Mouse (Mus musculus) midbrain, embryonic 11.5 days (tissue): ENCODE data around the gene Zfp618. TPM values are rescaled to one million over a fixed set of nuclear protein-coding genes. Genes with fewer than 3 reads are reported as not detected.

ENCODE experiments used
- ATAC-seq: fragments of 200-750 bp; cut with Nextera tagmentation; 2 replicates; pipeline ENCODE4 v1.8.0; 2017; ENCODE audit warnings: moderate TSS enrichment, moderate library complexity; ENCODE audit not compliant: low FRiP score
- DNase-seq: peaks from one replicate; pipeline ENCODE4 v3.0.0; 2015; ENCODE audit warnings: low spot score; ENCODE audit errors: missing footprints
- H3K27ac ChIP-seq: fragments of 300-500 bp; sonication (generic); 2 replicates; pipeline ENCODE4 v1.5.1; 2014; ENCODE audit warnings: low read depth, low read length
- H3K27me3 ChIP-seq: fragments of 300-500 bp; sonication (generic); 2 replicates; pipeline ENCODE4 v1.6.1; 2014; ENCODE audit warnings: mild to moderate bottlenecking, low read length, moderate library complexity, mixed read lengths; ENCODE audit not compliant: control insufficient read depth, insufficient read depth
- H3K36me3 ChIP-seq: fragments of 300-500 bp; sonication (generic); 2 replicates; pipeline ENCODE4 v1.6.1; 2014; ENCODE audit warnings: mild to moderate bottlenecking, low read length, moderate library complexity, mixed read lengths; ENCODE audit not compliant: control insufficient read depth, insufficient read depth
- H3K4me1 ChIP-seq: fragments of 300-500 bp; sonication (generic); 2 replicates; pipeline ENCODE4 v1.6.1; 2014; ENCODE audit warnings: low read length; ENCODE audit not compliant: control insufficient read depth, insufficient read depth
- H3K4me2 ChIP-seq: fragments of 300-500 bp; sonication (generic); 2 replicates; pipeline ENCODE4 v1.6.1; 2014; ENCODE audit warnings: mild to moderate bottlenecking, moderate library complexity
- H3K4me3 ChIP-seq: fragments of 300-500 bp; sonication (generic); 2 replicates; pipeline ENCODE4 v1.5.1; 2014; ENCODE audit warnings: low read depth, low read length
- H3K9ac ChIP-seq: fragments of 300-500 bp; sonication (generic); 2 replicates; pipeline ENCODE4 v1.6.1; 2014; ENCODE audit warnings: low read length
- H3K9me3 ChIP-seq: fragments of 300-500 bp; sonication (generic); 2 replicates; pipeline ENCODE4 v1.6.1; 2016; ENCODE audit warnings: low read length; ENCODE audit not compliant: control insufficient read depth
- WGBS: fragments of 180-500 bp; shearing (Covaris S2); extraction: QIAGEN DNeasy Blood & Tissue Kit; methylation state at CpG from one replicate; pipeline ENCODE4 v1.1.7; 2014; 5-methylcytosine and 5-hydroxymethylcytosine counted together
- polyA plus RNA-seq: library from polyadenylated mRNA; unstranded; fragments of >200 nt; fragmentation: Nextera tagmentation; extraction: Ambion mirVana; gene quantifications from 2 replicates; pipeline ENCODE4 v1.2.1, GENCODE M21; 2014

Zfp618 gene
- polyA plus RNA-seq, result 23.6 and 27.7 TPM in 2 replicates

GRCm38 (mm10) chr4:62965497-62966302 is at the start of gene Zfp618:
Zfp618 (plus strand) TSS chr4:62965573.
- Histone ChIP-seq H3K27ac (peak within 1 kb of the TSS; percentile 81), H3K4me2 (peak within 1 kb of the TSS; percentile 68), H3K4me3 (peak within 1 kb of the TSS; percentile 96), H3K4me1 (no peaks in the 10 kb centered on the region; the same call in 1 of the 2 replicates), H3K9ac (peak within 1 kb of the TSS; percentile 99), H3K36me3 (no peaks in the 10 kb centered on the region), H3K27me3 (no peaks in the 10 kb centered on the region), H3K9me3 (no peaks in the 10 kb centered on the region)
- ATAC-seq, result peak; percentile 88
- WGBS, result under 1% methylated on average over 24 of the region's 86 CpGs
- peak; percentile 93 for DNase-seq

GRCm38 (mm10) chr4:62917056-62917455 is 48.3 kb upstream of the Zfp618 start:
- no peak overlapping the region for H3K4me3 ChIP-seq
- no peak for DNase-seq
- no peaks in the 10 kb centered on the region for H3K9me3 ChIP-seq
- no peak overlapping the region for H3K27ac ChIP-seq
- no peaks in the 10 kb centered on the region for H3K4me1 ChIP-seq
- H3K9ac ChIP-seq, result no peak overlapping the region
- 77% methylated on average over 8 of the region's 8 CpGs for WGBS
- no peaks in the 10 kb centered on the region for H3K27me3 ChIP-seq
- H3K36me3 ChIP-seq, result no peaks in the 10 kb centered on the region
- H3K4me2 ChIP-seq, result no peak overlapping the region
- no peak for ATAC-seq

- no peak overlapping the region for H3K4me3 ChIP-seq
- H3K36me3 ChIP-seq, result no peaks in the 10 kb centered on the region
- H3K4me1 ChIP-seq, result no peaks in the 10 kb centered on the region
- no peak for ATAC-seq
- H3K9me3 ChIP-seq, result no peaks in the 10 kb centered on the region
- 88% methylated on average over 4 of the region's 4 CpGs for WGBS
- no peak for DNase-seq
- H3K4me2 ChIP-seq, result no peak overlapping the region
- H3K27me3 ChIP-seq, result no peaks in the 10 kb centered on the region
- H3K27ac ChIP-seq, result no peak overlapping the region
- no peak overlapping the region for H3K9ac ChIP-seq
Observed at GRCm38 (mm10) chr4:62933798-62934197, 31.6 kb upstream of the Zfp618 start.

GRCm38 (mm10) chr4:62935589-62936218 is 29.7 kb upstream of the Zfp618 start:
- H3K27me3 ChIP-seq, result no peaks in the 10 kb centered on the region
- no peaks in the 10 kb centered on the region for H3K9me3 ChIP-seq
- H3K36me3 ChIP-seq, result no peaks in the 10 kb centered on the region
- H3K9ac ChIP-seq, result no peak overlapping the region
- no peaks in the 10 kb centered on the region for H3K4me1 ChIP-seq
- H3K4me2 ChIP-seq, result no peak overlapping the region
- ATAC-seq, result no peak
- DNase-seq, result no peak
- 88% methylated on average over 11 of the region's 11 CpGs for WGBS
- H3K4me3 ChIP-seq, result no peak overlapping the region
- H3K27ac ChIP-seq, result no peak overlapping the region

- H3K27ac ChIP-seq, result no peak overlapping the region
- H3K9ac ChIP-seq, result no peak overlapping the region
- DNase-seq (no peak), ATAC-seq (no peak)
- no peaks in the 10 kb centered on the region for H3K4me1 ChIP-seq
- H3K4me3 ChIP-seq, result no peak overlapping the region
- H3K27me3 ChIP-seq, result no peaks in the 10 kb centered on the region
- whole genome bisulfite sequencing, result 83% methylated on average over 14 of the region's 14 CpGs
- no peak overlapping the region for H3K4me2 ChIP-seq
- H3K36me3 ChIP-seq, result no peaks in the 10 kb centered on the region
- no peaks in the 10 kb centered on the region for H3K9me3 ChIP-seq
Observed at GRCm38 (mm10) chr4:62941961-62942892, 23.1 kb upstream of the Zfp618 start.

GRCm38 (mm10) chr4:62944326-62944879 is 21.0 kb upstream of the Zfp618 start:
- 68% methylated on average over 4 of the region's 4 CpGs for WGBS
- Histone ChIP-seq H3K4me2 (no peak overlapping the region), H3K27ac (no peak overlapping the region), H3K4me1 (no peaks in the 10 kb centered on the region), H3K27me3 (no peaks in the 10 kb centered on the region), H3K36me3 (no peaks in the 10 kb centered on the region), H3K9ac (no peak overlapping the region), H3K9me3 (no peaks in the 10 kb centered on the region), H3K4me3 (no peak overlapping the region)
- ATAC-seq (peak; percentile 33; the same call in 1 of the 2 replicates), DNase-seq (no peak)

GRCm38 (mm10) chr4:62963806-62964205 is 1.6 kb upstream of the Zfp618 start:
- no peak for ATAC-seq
- H3K4me3 ChIP-seq, result no peak overlapping the region
- H3K9me3 ChIP-seq, result no peaks in the 10 kb centered on the region
- no peaks in the 10 kb centered on the region for H3K36me3 ChIP-seq
- H3K4me2 ChIP-seq, result no peak overlapping the region
- no peak overlapping the region for H3K27ac ChIP-seq
- no peaks in the 10 kb centered on the region for H3K27me3 ChIP-seq
- 78% methylated on average over 4 of the region's 4 CpGs for WGBS
- no peaks in the 10 kb centered on the region; the same call in 1 of the 2 replicates for H3K4me1 ChIP-seq
- no peak for DNase-seq
- no peak overlapping the region for H3K9ac ChIP-seq

DNA sequence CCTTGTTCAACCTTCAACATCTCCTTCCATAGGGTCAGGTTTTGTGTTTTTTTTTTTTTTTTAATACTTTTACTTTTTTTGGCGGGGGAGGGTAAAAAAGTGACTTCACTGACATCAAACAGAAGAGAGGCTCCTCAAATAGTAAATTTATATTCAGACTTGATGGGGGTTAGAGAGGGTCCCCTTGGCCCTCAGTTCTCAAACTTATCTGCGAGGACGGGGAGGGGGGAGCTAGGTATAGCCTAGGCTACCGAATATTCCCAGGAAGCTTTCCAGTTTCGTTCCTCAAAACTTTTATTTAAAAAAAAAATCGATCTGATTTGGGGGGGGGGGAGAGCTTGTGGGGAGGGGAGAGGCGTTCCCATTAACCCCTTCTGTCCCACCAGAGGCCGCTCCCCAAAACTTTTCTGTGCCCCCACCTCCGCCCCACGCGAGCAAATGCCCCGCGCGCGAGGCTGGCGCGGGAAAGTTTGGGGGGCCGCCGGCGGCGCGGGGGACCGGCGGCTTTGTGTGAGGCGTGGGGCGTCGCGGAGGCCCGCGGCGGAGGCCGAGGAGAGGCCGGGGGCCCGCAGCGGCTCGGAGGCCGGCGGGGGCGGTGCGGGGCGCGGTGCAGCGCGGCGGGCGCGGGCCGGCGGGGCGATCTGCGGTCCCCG is 403 bp upstream of the Zfp618 start:
- H3K9me3 ChIP-seq, result no peaks in the 10 kb centered on the region
- H3K36me3 ChIP-seq, result no peaks in the 10 kb centered on the region
- H3K4me3 ChIP-seq, result peak overlapping the region; percentile 96
- WGBS, result 2% methylated on average over 31 of the region's 52 CpGs
- H3K4me1 ChIP-seq, result no peaks in the 10 kb centered on the region; the same call in 1 of the 2 replicates
- H3K27me3 ChIP-seq, result no peaks in the 10 kb centered on the region
- H3K4me2 ChIP-seq, result peak overlapping the region; percentile 68
- peak; percentile 94 for DNase-seq
- H3K27ac ChIP-seq, result no peak overlapping the region; the same call in 1 of the 2 replicates
- H3K9ac ChIP-seq, result peak overlapping the region; percentile 99
- peak; percentile 78 for ATAC-seq
